Mouse (Mus musculus): ENCODE results near the gene Fars2.
A peak's percentile ranks its signal among the peaks of the same experiment; 100 is the strongest.

Fars2 gene

DNA sequence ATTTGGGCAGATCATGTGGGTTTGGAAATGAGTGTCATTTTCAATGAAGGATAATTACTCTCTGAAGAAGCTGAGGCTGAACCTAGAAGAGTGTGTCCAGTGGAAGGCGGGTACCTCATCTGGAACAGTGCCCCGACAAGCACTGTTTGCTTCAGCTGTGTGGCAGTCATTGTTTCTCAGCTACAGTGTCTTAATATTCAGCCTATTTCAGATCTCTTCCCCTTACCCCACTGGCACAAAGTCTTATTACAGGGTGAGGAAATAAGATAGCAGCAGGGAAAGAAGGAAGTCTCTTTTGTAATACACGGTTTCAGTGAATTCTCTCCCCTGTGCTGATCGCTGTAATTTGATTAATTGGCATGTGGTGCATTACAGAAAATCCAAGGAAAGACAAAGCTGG is 101.1 kb downstream of the Fars2 start:
- DNase-seq (ENCODE audit: extremely low spot score, low spot score) = no peak

DNA sequence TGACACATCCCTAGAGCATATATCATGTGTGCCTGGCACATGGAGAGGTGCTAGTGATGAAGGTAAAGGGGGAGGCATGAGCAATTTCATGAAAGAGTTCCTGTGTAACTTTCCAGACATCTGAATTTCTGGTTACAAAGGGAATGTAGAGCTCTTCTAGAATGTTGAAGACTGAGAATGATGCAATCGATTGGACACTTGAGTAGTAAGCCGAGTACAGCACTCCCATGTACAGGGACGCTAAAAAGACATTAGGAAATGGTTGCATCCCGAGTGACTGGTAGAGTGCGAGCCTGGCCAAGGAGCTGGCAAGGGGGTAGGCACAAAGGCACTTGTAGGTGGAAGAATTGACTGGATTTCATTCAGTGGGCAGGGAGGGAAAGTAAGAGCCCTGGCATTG is 102.3 kb downstream of the Fars2 start:
- DNase-seq (ENCODE audit: extremely low spot score, low spot score) = no peak

DNA sequence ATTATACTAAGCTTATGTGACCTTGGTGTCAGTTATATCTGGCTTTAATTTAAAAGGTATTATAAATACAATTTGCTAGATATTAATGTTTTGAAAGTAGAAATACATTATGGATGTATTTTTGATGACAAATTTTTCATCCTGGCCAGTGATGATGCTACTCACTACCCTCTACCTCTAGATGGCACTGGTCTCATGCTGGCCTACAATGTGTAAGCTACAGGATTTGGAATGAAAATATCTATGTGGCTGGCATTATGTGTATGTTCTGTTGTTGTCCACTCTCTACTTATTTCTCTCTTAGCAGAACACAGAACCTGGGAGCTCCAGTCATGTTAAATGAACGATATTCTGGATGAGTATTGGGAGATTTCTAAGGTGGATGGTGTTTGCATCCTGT is 104.7 kb downstream of the Fars2 start:
- no peak for DNase-seq (ENCODE audit: extremely low spot score, low spot score)

GRCm38 (mm10) chr13:36222721-36223120 is 105.5 kb downstream of the Fars2 start:
- DNase-seq (ENCODE audit: extremely low spot score, low spot score) = no peak

- no peak for DNase-seq (ENCODE audit: extremely low spot score, low spot score)
Observed at GRCm38 (mm10) chr13:36224431-36224830, 107.2 kb downstream of the Fars2 start.

GRCm38 (mm10) chr13:36242261-36242660 is 125.0 kb downstream of the Fars2 start:
- no peak for DNase-seq (ENCODE audit: extremely low spot score, low spot score)

DNA sequence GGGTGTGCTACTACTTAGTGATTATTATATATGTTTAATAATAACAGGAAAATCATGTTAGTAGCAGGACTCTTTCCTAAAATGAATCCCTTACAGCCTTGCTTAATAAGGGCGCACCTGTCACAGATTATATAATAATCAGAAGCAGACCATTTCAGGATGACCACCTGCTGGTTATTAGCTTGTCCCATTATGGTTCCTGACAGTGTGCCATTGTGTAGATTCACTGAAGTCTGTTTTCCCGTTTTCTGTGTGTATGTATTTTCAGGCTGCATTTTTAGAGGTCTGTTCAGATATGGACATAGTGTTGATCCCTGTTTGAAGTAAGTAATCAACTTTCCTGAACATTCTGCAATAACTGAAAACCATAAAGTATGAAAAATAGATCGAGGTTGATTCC is 136.7 kb downstream of the Fars2 start:
- DNase-seq (ENCODE audit: extremely low spot score, low spot score) = no peak

GRCm38 (mm10) chr13:36257213-36257612 is 140.0 kb downstream of the Fars2 start:
- no peak for DNase-seq (ENCODE audit: extremely low spot score, low spot score)

GRCm38 (mm10) chr13:36259754-36260153 is 142.5 kb downstream of the Fars2 start:
- no peak for DNase-seq (ENCODE audit: extremely low spot score, low spot score)

DNA sequence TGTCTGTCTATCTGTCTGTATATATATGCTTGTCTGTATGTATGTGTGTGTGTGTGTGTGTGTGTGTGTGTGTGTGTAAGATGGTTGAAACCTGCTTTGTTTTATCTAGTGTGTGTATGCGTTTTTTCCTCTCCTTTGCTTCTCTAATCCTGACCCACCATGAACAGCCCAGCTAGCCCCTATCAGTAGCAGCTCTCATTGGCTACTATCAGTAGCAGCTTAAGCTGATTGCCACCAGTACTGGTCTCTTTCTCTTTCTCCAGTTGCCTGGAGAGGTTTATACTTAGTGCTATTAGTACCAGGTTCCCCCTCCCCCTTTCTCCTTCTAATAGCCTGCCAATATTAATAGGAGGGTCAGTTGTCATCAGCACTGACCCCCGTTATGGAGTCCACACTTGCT is 144.1 kb downstream of the Fars2 start:
- DNase-seq (ENCODE audit: extremely low spot score, low spot score) = no peak

DNA sequence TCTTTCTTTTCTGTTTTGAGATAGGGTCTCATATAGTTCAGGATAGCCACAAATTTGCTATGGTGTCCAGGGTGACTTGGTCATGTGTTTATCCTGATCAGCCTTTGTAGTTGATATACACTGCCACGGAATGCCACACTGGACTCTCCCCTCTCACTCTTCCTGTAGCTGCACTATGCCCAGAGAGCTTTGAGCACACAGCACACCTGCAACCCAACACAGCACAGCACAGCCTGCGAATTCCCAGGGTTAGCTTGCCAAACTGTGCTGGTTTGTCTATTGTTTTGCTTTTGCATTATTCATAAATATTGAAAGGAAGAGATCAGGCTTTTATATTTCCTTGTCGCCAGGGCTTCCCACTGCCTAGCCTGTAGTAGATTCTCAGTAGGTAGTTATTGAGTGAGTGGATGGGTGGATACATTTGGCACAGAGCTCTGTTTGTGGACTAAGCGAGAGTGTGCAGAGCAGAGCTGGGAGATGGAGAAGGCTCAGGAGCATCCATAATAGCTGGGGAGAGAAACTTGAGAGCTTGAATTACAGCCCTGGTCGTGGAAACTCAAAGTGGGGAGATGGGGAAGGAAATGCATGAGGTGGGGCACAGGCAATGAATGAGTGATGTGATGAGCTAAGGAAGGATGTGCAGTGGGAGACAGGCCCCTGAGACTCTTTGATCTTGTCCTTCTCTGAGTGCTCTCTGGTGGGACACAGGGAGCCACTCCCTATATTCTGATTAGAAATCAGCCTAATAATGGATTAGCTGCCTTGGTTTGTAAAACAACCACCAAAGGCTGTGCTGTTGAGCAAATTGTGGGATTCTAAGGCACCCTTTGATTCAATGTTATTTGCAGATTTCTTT is 146.3 kb downstream of the Fars2 start:
- no peak for DNase-seq (ENCODE audit: extremely low spot score, low spot score)

GRCm38 (mm10) chr13:36264391-36264790 is 147.2 kb downstream of the Fars2 start:
- no peak for DNase-seq (ENCODE audit: extremely low spot score, low spot score)

DNA sequence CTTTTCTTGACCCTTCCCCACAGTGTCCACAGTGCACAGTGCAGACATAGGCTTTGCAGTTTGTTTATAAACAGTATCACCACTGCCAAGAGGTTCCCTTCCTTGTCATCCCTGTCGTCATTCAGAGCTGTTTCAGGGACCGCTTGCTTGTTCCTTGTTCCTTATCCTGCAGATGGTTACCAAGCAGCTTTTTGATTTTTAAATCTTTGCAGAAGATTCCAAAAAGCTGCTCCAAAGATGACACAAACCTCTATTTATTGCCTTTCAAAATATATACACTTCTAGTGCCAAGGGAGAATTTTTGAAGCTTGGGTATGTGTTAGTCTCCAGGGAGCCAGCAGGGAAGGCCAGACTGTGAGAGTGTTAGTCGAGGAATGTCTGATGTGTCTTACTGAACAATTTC is 148.1 kb downstream of the Fars2 start:
- DNase-seq (ENCODE audit: extremely low spot score, low spot score) = no peak

- DNase-seq (ENCODE audit: extremely low spot score, low spot score) = no peak
Observed at GRCm38 (mm10) chr13:36267399-36267798, 150.2 kb downstream of the Fars2 start.

DNA sequence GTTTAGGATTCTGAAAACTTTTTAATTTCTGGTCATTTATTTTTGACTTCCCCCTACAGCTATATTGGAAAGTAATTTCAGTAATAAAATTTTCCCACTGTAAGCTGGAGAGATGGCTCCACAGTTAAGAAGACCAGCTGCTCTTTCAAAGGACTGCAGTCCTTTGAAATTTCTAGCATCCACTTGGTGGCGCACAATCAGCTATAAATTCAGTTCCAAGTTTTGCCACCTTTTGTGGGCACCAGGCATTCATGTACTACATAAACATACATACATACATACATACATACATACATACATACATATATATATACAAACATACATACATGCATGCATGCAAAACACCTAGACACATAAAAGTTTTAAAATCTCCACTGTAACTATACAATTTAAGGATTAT is 153.7 kb downstream of the Fars2 start:
- no peak for DNase-seq (ENCODE audit: extremely low spot score, low spot score)

GRCm38 (mm10) chr13:36273497-36273896 is 156.3 kb downstream of the Fars2 start:
- DNase-seq (ENCODE audit: extremely low spot score, low spot score) = no peak

GRCm38 (mm10) chr13:36276194-36276593 is 159.0 kb downstream of the Fars2 start:
- DNase-seq (ENCODE audit: extremely low spot score, low spot score) = no peak

DNA sequence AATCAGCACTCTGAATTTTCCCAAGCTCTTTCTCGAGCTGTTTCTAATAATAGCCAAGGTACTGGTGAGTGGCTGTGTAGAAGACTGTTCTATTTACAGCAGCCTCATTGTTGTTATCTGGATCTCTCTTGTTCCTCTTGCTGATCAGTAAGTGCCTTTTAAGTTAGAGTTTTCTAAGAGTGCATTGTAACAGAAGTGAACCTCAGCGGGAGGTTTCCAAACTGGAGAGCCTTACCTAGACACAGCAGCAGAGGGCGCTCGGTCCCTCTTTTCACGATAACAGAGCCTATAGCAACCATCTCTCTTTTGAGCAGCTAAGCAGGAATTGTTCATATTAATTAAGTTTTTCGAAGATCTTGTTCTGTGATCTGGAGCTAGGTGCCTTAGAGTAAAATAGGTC is 164.8 kb downstream of the Fars2 start:
- peak; percentile 74 for DNase-seq (ENCODE audit: extremely low spot score, low spot score)

- DNase-seq (ENCODE audit: extremely low spot score, low spot score) = peak; percentile 62
Observed at GRCm38 (mm10) chr13:36282785-36283544, 165.8 kb downstream of the Fars2 start.

- no peak for DNase-seq (ENCODE audit: extremely low spot score, low spot score)
Observed at GRCm38 (mm10) chr13:36283545-36284067, 166.4 kb downstream of the Fars2 start.

GRCm38 (mm10) chr13:36284097-36284496 is 166.9 kb downstream of the Fars2 start:
- DNase-seq (ENCODE audit: extremely low spot score, low spot score) = no peak

DNA sequence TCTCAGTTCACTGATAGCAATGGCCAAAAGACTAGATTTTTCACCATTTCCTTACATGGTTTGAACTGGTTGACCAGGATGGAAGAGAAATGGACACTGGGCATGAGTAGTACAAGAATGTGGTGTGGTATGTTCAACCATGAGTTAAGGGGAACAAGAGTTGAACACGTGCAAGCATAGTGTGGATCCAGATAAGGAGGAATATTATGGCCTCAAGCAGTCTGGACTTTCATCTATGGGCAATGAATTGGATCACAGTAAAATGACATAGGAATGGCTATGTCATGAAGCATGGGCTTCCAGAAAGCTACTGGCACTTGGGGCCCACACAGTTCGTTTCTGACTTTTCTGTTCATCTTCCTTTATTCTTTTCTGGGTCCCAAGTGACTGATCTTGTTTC is 168.0 kb downstream of the Fars2 start:
- DNase-seq (ENCODE audit: extremely low spot score, low spot score) = no peak

Measured in neural tube, embryonic 10.5 days (tissue).